Mouse (Mus musculus) inflammation-experienced regulatory T-cells, adult 6 months (primary cell): Measurements from ENCODE around the gene Lipt2. TPM values are rescaled to one million over a fixed set of nuclear protein-coding genes. Genes with fewer than 3 reads are reported as not detected.

Source experiments
- ATAC-seq: one replicate; pipeline ENCODE4 v1.8.0; 2017
- polyA plus RNA-seq, 3 experiments: library from polyadenylated mRNA; unstranded; fragments of 100-300 nt; shearing (Covaris generic); gene quantifications; one replicate each; pipeline ENCODE4 v1.2.1; 2017

Lipt2 gene
- polyA plus RNA-seq, 3 experiments from 2014 or later: 0.21 to 0.82 TPM; not detected in 1

DNA sequence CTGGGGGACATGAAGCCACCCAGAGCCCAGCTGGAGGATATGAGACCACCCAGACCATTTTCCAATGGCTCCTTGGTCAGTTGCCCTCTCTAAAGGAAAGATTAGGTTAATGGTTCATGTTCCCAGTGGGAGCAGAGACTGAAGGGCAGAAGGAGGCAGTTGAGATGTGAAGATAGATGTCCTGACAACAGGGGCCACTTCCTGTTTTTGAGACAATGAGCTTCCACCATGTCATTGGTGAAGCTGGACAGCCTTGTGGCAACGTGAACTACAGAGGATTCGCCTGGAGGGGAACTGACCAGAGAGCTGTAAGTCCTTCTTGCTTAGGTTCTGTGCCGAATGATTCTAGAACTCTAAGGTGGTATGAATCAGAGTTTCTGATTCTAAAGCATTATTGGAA lies 17.2 kb downstream of the Lipt2 start, which contains the start of gene Kcne3:
Gene Kcne3 (plus strand): TSS at position 234 of the 400 bp plus-strand sequence.
- ATAC-seq: no peak

DNA sequence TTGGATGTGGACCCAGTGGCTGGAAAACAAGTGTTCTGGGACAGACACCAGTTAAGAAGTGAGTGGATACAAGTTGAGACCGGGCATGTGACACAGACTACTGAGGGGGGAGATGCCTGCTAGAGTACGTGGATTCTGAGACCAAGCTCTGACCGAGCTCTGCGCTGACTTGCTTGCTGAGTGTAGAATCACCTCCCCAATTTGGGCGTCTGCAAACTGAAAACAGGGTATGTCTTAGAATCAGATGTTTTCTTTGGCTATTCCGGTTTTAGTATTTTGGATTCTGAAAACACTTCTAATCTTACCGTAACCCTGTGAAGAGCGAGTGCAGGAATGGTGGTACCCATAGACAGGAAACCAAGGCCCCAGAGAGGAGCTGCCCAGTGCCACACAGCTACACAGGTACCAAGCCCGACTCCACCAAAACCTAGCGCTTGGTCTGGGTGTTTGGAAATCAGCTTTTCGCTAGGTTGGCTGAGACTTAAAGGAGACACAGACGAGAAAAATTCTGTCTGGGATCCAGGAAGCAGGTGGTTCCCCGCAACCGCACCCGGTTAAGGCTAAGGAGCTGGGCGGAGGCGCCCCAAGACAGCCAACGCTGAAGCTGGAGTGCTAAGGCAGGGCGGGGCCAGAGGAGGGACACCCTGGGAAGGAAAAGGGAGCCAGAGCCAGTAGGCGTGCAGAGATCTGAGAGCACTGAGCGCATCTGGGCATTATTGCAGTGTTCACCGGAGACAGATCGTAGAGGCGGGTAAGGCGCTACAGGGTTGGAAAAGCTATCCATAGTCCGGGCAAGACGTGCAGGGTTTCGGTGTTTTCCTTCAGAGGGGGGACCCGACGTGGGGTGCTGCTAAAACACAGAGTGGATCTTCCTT lies 19.2 kb downstream of the Lipt2 start:
- ATAC-seq: no peak

DNA sequence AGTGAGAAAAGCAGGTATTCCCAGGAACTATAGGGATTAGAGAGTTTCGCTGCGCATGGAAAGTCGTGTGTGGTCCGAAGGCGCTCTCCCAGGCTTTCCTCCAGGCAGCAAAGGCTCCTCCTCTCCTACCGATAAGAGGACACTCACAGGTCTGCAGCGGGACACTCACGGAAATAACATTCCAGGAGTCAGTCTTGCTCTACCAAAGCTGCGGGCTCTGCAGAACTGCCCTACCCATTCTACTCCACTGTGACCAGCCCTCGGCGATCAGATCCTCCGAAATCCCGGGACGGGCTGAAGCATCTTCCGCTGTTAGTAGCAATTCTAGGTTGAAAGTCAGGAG lies 19.8 kb downstream of the Lipt2 start:
- no peak for ATAC-seq

DNA sequence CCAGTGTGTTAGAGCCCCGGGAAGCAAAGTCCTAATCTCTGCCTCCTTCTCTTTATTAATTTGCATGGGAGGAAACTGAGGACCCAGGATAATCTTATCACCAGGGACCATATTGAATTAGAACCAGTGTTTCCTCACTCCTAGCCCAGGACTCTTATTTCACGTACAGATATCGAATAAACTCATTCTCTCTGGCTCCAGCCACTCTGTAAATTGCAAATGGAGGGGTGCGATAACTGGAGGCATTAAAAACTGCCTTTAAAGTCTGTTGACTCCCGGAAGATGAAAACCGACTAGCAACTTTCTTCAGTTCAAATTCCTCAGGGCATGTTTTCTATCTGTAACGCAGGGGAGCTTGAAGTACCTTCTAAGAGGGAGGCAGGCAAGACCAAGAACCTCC lies 20.3 kb downstream of the Lipt2 start:
- ATAC-seq: no peak

DNA sequence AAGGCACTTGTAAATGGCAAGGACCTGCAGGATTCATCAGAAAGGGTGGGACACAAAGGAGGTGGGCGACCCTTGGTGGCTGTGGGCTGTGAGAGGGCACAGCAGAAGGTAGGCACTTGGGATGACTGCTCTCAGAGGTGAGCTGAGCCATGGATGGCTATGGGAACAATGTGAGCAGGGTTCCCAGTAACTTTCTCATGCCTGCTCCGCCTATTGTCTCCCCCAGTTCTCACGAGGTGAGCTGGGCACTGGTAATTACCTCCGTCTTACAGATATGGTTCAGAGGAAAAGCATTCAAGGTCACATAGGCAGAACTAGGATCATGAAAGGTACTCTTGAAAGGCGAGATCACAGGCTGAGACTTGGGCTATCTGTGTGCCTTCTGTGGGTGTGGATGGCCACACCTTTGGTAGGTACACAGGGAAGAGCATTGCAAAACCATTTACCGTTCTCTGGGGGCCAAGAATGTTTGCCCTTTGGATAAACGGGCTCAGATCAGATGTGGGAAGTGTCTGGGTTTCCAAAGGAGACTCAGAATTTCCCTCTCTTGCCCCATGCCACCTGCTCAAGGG lies 20.8 kb downstream of the Lipt2 start:
- ATAC-seq: no peak

DNA sequence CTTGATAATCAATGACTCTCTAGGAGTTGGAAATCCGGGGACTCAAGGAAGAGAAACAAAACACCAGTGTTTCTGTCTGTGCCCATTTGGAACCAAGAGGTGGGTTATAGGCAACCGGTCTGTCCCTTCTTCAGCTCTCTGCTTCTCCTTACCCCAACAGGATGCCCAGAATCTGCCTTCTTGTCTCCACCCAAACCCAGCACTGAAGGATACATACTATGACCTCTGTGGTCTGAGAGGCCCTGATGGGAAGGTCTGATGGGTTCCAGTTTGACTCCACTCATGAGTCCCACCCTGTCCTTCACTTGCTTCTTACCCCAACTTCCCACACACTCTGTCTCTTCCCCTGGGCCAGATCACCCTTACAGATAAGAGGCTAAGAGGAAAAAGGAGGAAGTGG lies 22.1 kb downstream of the Lipt2 start:
- no peak for ATAC-seq

DNA sequence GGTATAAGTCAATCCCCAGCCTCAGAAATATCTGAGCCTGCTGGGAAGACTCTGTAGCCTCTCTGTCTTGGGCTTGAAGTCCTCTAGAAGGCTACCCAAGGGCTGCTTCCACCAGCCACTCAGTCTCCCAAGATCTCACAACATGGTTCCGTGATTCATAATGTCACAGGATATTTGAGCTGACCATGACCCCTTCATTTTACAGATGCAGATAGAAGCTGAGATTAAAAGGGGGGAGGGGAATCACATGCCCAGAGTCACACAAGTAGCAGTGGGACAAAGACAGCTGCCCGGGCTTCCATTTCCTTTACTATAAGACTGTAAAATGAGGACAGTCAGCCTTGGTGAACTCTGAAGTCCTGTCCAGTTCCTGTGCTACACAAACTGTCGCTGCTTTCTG lies 22.5 kb downstream of the Lipt2 start:
- ATAC-seq: no peak

DNA sequence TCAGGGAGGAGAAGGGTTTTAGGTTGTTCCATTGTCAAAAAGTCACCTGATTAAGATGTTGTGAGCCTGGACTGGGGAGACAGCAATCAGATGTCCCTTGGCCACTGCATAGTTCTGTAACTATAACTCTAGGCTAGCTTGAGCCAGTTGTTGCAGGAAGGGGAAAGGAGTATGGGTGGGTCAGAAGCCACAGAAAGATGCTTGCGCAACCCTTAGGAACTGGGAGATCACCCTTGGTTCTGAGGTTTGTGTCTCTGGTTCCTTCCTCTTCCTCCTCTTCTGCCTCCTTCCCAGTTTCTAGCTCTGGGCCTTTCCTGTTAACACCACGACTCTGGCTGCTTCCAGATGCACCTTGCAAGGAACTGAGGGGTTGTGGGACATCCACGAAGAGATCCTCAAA lies 23.3 kb downstream of the Lipt2 start:
- no peak for ATAC-seq

DNA sequence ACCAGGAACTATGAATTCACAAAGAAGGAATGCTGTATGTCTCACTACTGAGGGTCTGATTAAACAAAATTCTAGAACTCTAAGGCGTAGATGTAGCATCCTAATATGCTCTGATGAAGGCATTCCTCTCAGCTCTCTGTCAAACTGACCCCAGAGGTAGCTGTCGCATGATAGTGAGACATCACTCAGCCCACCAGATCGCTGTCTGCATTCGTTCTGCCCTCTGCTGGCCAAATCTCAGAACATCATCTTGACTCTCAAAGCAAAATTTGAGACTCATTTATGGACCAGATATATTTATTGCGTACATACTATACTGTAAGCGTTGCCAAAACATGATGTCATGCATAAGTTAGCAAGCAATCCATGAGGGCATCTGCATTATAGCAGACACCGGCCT lies 28.5 kb downstream of the Lipt2 start:
- no peak for ATAC-seq

DNA sequence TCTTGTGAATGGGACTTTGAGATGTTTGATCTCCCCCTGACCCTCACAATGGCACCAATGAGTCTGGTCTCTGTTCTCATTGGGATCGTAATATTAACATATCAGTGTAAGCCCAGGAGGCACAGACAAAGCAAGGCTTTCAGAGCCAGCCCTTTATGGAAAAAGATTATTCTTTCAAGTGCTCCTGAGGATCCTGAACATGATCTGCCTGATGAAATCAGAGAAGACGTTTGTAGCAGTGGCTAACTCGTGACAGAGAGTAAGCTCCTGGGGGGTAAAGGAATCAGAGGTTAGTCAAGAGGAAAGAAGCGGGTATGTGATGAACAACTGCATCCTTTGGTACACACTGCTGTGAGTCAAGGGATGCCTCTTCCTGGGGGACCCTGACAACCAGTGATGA lies 31.1 kb downstream of the Lipt2 start:
- no peak for ATAC-seq

DNA sequence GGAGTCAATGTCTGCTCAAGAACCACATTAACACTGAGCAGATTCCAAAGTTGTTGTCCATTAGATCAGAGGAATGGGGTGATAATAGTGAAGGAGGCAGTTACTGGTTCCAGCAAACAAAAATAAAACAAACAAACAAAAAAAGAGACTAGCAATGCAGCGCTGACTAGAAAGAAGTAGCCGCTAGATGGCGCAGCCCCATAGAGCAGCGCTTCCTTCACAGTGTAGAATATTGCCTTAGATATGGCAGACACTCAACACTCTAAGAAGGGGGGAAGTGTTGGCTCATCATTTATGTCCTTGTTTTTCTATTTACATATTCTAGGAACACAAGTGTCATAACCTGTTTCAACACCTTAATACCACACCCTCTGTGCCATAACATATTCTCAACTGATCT lies 31.7 kb downstream of the Lipt2 start:
- peak; percentile 54 for ATAC-seq

DNA sequence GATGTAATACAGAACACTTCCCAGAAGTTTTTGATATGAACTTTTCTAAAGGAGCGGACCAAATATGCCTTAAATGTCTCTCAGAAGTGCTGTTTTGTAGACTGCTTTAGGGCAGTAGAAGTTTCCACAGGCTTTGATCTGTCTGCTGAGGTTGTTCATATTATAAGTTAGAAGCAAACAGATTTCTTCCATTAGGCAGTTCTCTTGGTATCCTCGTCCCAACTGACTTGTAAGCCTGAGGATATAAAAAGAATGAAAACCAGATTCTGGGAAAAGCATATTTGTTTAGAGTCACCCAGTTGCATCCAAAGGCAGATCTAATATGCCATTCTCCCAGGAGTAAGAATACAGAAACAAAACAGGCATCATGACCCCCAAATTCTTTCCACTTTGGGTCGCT lies 42.1 kb downstream of the Lipt2 start:
- ATAC-seq: no peak

DNA sequence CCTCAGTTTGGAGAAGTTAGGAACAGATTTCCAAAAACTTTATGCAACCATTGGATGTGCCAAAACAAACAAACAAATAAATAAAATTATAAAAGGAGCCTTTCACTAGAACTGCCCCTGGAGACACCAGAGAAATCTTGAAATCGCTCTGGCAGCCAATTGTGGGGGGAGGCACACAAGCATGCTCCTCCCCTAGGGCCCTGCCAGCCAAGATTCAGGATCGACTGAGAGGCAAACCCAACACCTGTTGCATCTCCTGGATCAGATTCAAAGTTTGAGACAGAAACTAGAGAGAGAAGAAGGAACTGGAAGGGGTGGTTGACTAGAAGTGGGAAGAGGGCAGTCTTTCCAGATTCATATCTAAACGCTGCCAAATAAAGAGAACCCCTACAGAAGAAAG lies 44.5 kb downstream of the Lipt2 start:
- no peak for ATAC-seq

DNA sequence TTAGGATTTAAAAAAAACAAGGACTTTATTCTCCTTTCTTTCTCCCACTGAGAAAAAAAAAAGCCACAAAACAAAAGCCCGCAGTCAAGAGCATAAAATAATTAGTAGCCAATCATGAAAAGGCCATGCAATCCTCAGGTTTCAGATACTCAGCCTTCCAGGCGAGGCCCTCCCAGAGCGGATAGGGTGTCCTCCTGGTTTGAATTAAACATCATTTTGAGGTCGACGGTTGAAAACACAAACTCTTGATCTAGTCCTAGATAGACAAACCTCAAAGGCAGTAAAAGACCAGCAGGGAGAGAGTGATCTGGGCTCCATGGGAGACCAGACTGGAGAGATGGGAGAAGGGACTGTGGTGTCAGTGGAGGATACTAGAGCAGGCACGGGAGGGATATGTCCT lies 45.8 kb downstream of the Lipt2 start:
- no peak for ATAC-seq

DNA sequence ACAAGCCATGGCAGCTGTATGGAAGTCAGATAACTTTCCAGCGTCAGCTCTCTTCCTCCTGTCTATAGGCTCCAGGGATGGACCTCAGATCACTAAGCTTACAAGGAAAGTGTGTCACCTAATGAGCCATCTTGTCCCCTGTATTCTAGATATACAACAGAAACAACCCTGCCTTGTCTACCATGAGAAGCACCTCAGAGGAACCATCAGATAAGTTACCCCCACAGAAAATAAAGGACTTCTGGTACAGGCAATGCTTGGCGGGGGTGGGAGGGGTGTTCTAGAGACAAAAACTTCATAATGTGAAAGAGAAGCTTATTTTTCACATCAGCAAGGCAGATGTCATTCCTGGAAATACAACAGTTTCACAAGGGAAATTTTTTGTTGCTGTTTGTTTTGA lies 47.1 kb downstream of the Lipt2 start:
- ATAC-seq: no peak

DNA sequence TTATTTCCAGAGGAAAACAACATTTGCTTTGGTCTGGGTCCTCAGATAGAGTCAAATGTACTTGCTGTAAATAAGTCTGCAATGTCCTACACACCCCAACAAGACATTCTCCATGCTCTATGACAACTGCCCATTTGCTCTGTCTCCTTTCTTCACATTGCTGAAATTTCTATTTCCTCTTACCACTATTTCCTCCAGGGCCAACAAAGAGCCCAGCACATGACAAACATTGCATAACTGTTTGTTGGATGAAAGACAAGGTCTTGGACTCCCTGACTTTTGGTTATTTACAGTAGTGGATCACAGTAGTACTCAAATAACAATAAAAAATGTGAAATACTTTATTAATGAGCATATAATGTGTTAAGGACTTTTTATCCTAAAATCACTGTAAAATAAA lies 48.8 kb downstream of the Lipt2 start:
- ATAC-seq: no peak

Other genes starting within 250 kb of the Lipt2 start
- gene Rnf169, start 178.8 kb upstream of the Lipt2 start, polyA plus RNA-seq: 10 to 100 TPM in 1 of 3 experiments, 1 to 10 TPM in 2; 5.3 to 10.6 (median 8.4) TPM
- gene Chrdl2, start 153.1 kb upstream of the Lipt2 start, polyA plus RNA-seq: not detected
- gene Pold3, start 37.7 kb upstream of the Lipt2 start, polyA plus RNA-seq: 10 to 100 TPM; 41.8 to 67.3 (median 45.6) TPM
- gene Kcne3, start 17.2 kb downstream of the Lipt2 start, polyA plus RNA-seq: not detected
- gene Pgm2l1, start 68.1 kb downstream of the Lipt2 start, polyA plus RNA-seq: 1 to 10 TPM; 4.4 to 5.8 (median 4.8) TPM
- under 1 TPM in 1 of 3 experiments, not detected in 2; 0.26 TPM for gene P4ha3, start 126.2 kb downstream of the Lipt2 start, polyA plus RNA-seq
- 10 to 100 TPM; 32.1 to 38.2 (median 36.9) TPM for gene C2cd3, start 213.0 kb downstream of the Lipt2 start, polyA plus RNA-seq
- 10 to 100 TPM; 19.5 to 23.9 (median 22.9) TPM for gene Ppme1, start 213.0 kb downstream of the Lipt2 start, polyA plus RNA-seq